Mouse (Mus musculus): ENCODE measurements around the gene Oas1e. TPM values are rescaled to one million over a fixed set of nuclear protein-coding genes. Genes with fewer than 3 reads are reported as not detected.

Oas1e gene
- polyA plus RNA-seq, 1 experiment from 2014 or later, result 0.13 TPM

GRCm38 (mm10) chr5:120754215-120754614 is 41.1 kb downstream of the Oas1e start:
- H3K4me2 ChIP-seq (ENCODE audit: low read length), result no peak overlapping the region
- DNase-seq (ENCODE audit: low spot score), result no peak
- WGBS, result 90% methylated on average over 4 of the region's 4 CpGs

GRCm38 (mm10) chr5:120752786-120753185 is 42.5 kb downstream of the Oas1e start:
- Histone ChIP-seq H3K4me1 (ENCODE audit: control insufficient read depth, insufficient read depth, low read length) (no peaks in the 10 kb centered on the region), H3K9ac (ENCODE audit: low read length) (no peak overlapping the region), H3K9me3 (replicated peaks; ENCODE audit: control insufficient read depth, low read length) (no peaks in the 10 kb centered on the region), H3K4me3 (ENCODE audit: low read depth, low read length) (no peak overlapping the region), H3K27me3 (replicated peaks; ENCODE audit: control insufficient read depth, insufficient read depth, low read length) (no peaks in the 10 kb centered on the region), H3K27ac (ENCODE audit: low read depth, low read length) (no peak overlapping the region), H3K36me3 (ENCODE audit: control insufficient read depth, insufficient read depth, low read length) (no peaks in the 10 kb centered on the region), H3K4me2 (ENCODE audit: low read length) (no peak overlapping the region)
- ATAC-seq, result no peak
- no peak for DNase-seq (ENCODE audit: low spot score)
- WGBS, result 86% methylated on average over 3 of the region's 3 CpGs

More at GRCm38 (mm10) chr5:120754215-120754614, 41.1 kb downstream of the Oas1e start:
- Histone ChIP-seq H3K27ac (ENCODE audit: low read depth, low read length) (no peak overlapping the region), H3K9ac (ENCODE audit: low read length) (no peak overlapping the region), H3K4me3 (ENCODE audit: low read depth, low read length) (no peak overlapping the region), H3K27me3 (replicated peaks; ENCODE audit: control insufficient read depth, insufficient read depth, low read length) (no peaks in the 10 kb centered on the region), H3K36me3 (ENCODE audit: control insufficient read depth, insufficient read depth, low read length) (no peaks in the 10 kb centered on the region), H3K9me3 (replicated peaks; ENCODE audit: control insufficient read depth, low read length) (no peaks in the 10 kb centered on the region), H3K4me1 (ENCODE audit: control insufficient read depth, insufficient read depth, low read length) (no peaks in the 10 kb centered on the region)
- ATAC-seq, result no peak

- no peak overlapping the region for H3K27ac ChIP-seq (ENCODE audit: low read depth, low read length)
- H3K9me3 ChIP-seq (replicated peaks; ENCODE audit: control insufficient read depth, low read length), result no peaks in the 10 kb centered on the region
- DNase-seq (ENCODE audit: low spot score) (no peak), ATAC-seq (no peak)
- no peaks in the 10 kb centered on the region for H3K4me1 ChIP-seq (ENCODE audit: control insufficient read depth, insufficient read depth, low read length)
- no peaks in the 10 kb centered on the region for H3K36me3 ChIP-seq (ENCODE audit: control insufficient read depth, insufficient read depth, low read length)
- H3K9ac ChIP-seq (ENCODE audit: low read length), result no peak overlapping the region
- H3K4me2 ChIP-seq (ENCODE audit: low read length), result no peak overlapping the region
- no peak overlapping the region for H3K4me3 ChIP-seq (ENCODE audit: low read depth, low read length)
- no peaks in the 10 kb centered on the region for H3K27me3 ChIP-seq (replicated peaks; ENCODE audit: control insufficient read depth, insufficient read depth, low read length)
- WGBS, result 75% methylated on average over 3 of the region's 3 CpGs
Measured at GRCm38 (mm10) chr5:120751206-120751605, 44.1 kb downstream of the Oas1e start.

- Histone ChIP-seq H3K27ac (ENCODE audit: low read depth, low read length) (no peak within 1 kb of the TSS), H3K4me3 (ENCODE audit: low read depth, low read length) (no peak within 1 kb of the TSS), H3K9me3 (replicated peaks; ENCODE audit: control insufficient read depth, low read length) (no peaks in the 10 kb centered on the region), H3K27me3 (replicated peaks; ENCODE audit: control insufficient read depth, insufficient read depth, low read length) (no peaks in the 10 kb centered on the region), H3K4me2 (ENCODE audit: low read length) (no peak within 1 kb of the TSS), H3K9ac (ENCODE audit: low read length) (no peak within 1 kb of the TSS), H3K4me1 (ENCODE audit: control insufficient read depth, insufficient read depth, low read length) (no peaks in the 10 kb centered on the region), H3K36me3 (ENCODE audit: control insufficient read depth, insufficient read depth, low read length) (no peaks in the 10 kb centered on the region)
- DNase-seq (ENCODE audit: low spot score) (no peak), ATAC-seq (no peak)
- 78% methylated on average over 5 of the region's 5 CpGs for WGBS
Measured at GRCm38 (mm10) chr5:120749688-120750087, 45.6 kb downstream of the Oas1e start, which contains the start of gene Oas2. Oas2 (minus strand) TSS chr5:120749853.

GRCm38 (mm10) chr5:120746451-120746850 is 48.9 kb downstream of the Oas1e start:
- DNase-seq (ENCODE audit: low spot score), result peak; percentile 82
- no peak for ATAC-seq
- Histone ChIP-seq H3K4me2 (ENCODE audit: low read length) (no peak overlapping the region), H3K27ac (ENCODE audit: low read depth, low read length) (no peak overlapping the region), H3K27me3 (replicated peaks; ENCODE audit: control insufficient read depth, insufficient read depth, low read length) (no peaks in the 10 kb centered on the region), H3K4me3 (ENCODE audit: low read depth, low read length) (no peak overlapping the region), H3K36me3 (ENCODE audit: control insufficient read depth, insufficient read depth, low read length) (no peaks in the 10 kb centered on the region), H3K9ac (ENCODE audit: low read length) (no peak overlapping the region), H3K4me1 (ENCODE audit: control insufficient read depth, insufficient read depth, low read length) (no peaks in the 10 kb centered on the region), H3K9me3 (replicated peaks; ENCODE audit: control insufficient read depth, low read length) (no peaks in the 10 kb centered on the region)
- 10% methylated on average over 5 of the region's 5 CpGs for WGBS

GRCm38 (mm10) chr5:120742125-120742524 is 53.2 kb downstream of the Oas1e start:
- Histone ChIP-seq H3K4me1 (ENCODE audit: control insufficient read depth, insufficient read depth, low read length) (no peaks in the 10 kb centered on the region), H3K4me3 (ENCODE audit: low read depth, low read length) (no peak overlapping the region), H3K9ac (ENCODE audit: low read length) (no peak overlapping the region), H3K36me3 (ENCODE audit: control insufficient read depth, insufficient read depth, low read length) (no peaks in the 10 kb centered on the region), H3K27me3 (replicated peaks; ENCODE audit: control insufficient read depth, insufficient read depth, low read length) (no peaks in the 10 kb centered on the region), H3K9me3 (replicated peaks; ENCODE audit: control insufficient read depth, low read length) (no peaks in the 10 kb centered on the region), H3K4me2 (ENCODE audit: low read length) (no peak overlapping the region), H3K27ac (ENCODE audit: low read depth, low read length) (no peak overlapping the region)
- WGBS, result 32% methylated on average over 4 of the region's 4 CpGs
- peak; percentile 57 for DNase-seq (ENCODE audit: low spot score)
- no peak for ATAC-seq

Other genes with a start within 250 kb of the Oas1e start
- gene Tpcn1, start 206.9 kb downstream of the Oas1e start, polyA plus RNA-seq (2014; fragmentation: Nextera tagmentation; extraction: Ambion mirVana), result 10.5 and 13.3 TPM in 2 replicates
- gene Iqcd, start 206.5 kb downstream of the Oas1e start, polyA plus RNA-seq (2014; fragmentation: Nextera tagmentation; extraction: Ambion mirVana), result 2.0 and 2.4 TPM in 2 replicates
- 15.9 and 18.3 TPM in 2 replicates for gene Rita1, start 182.9 kb downstream of the Oas1e start, polyA plus RNA-seq (2014; fragmentation: Nextera tagmentation; extraction: Ambion mirVana)
- gene Ddx54, start 182.8 kb downstream of the Oas1e start, polyA plus RNA-seq (2014; fragmentation: Nextera tagmentation; extraction: Ambion mirVana), result 26.9 and 33.1 TPM in 2 replicates
- gene Cfap73, start 161.3 kb downstream of the Oas1e start, polyA plus RNA-seq (2014; fragmentation: Nextera tagmentation; extraction: Ambion mirVana), result 0.19 and 0.57 TPM in 2 replicates
- gene Rasal1, start 146.7 kb downstream of the Oas1e start, polyA plus RNA-seq (2014; fragmentation: Nextera tagmentation; extraction: Ambion mirVana), result 1.5 and 3.2 TPM in 2 replicates
- gene Dtx1, start 83.6 kb downstream of the Oas1e start, polyA plus RNA-seq (2014; fragmentation: Nextera tagmentation; extraction: Ambion mirVana), result 27.5 and 35.5 TPM in 2 replicates
- gene Oas2, start 45.7 kb downstream of the Oas1e start, polyA plus RNA-seq (2014; fragmentation: Nextera tagmentation; extraction: Ambion mirVana), result 0.11 and 0.42 TPM in 2 replicates
- 0.19 and 0.27 TPM in 2 replicates for gene Oas3, start 17.9 kb downstream of the Oas1e start, polyA plus RNA-seq (2014; fragmentation: Nextera tagmentation; extraction: Ambion mirVana)
- 0.38 and 0.45 TPM in 2 replicates for gene Oas1c, start 17.0 kb upstream of the Oas1e start, polyA plus RNA-seq (2014; fragmentation: Nextera tagmentation; extraction: Ambion mirVana)
- not detected in 2 replicates for gene Oas1f, start 51.8 kb upstream of the Oas1e start, polyA plus RNA-seq (2014; fragmentation: Nextera tagmentation; extraction: Ambion mirVana)
- gene Oas1h, start 65.9 kb upstream of the Oas1e start, polyA plus RNA-seq (2014; fragmentation: Nextera tagmentation; extraction: Ambion mirVana), result not detected in 2 replicates
- not detected in 2 replicates for gene Oas1g, start 92.1 kb upstream of the Oas1e start, polyA plus RNA-seq (2014; fragmentation: Nextera tagmentation; extraction: Ambion mirVana)
- gene Oas1a, start 112.0 kb upstream of the Oas1e start, polyA plus RNA-seq (2014; fragmentation: Nextera tagmentation; extraction: Ambion mirVana), result 0.41 and 0.80 TPM in 2 replicates
- 0.11 and 0.14 TPM in 2 replicates for gene Oas1d, start 119.0 kb upstream of the Oas1e start, polyA plus RNA-seq (2014; fragmentation: Nextera tagmentation; extraction: Ambion mirVana)
- 10.9 and 17.0 TPM in 2 replicates for gene Rph3a, start 214.6 kb upstream of the Oas1e start, polyA plus RNA-seq (2014; fragmentation: Nextera tagmentation; extraction: Ambion mirVana)

Data from forebrain, embryonic 14.5 days (tissue).